8 mouse cellular contexts compared by ENCODE assay signal in the genomic region with DNA sequence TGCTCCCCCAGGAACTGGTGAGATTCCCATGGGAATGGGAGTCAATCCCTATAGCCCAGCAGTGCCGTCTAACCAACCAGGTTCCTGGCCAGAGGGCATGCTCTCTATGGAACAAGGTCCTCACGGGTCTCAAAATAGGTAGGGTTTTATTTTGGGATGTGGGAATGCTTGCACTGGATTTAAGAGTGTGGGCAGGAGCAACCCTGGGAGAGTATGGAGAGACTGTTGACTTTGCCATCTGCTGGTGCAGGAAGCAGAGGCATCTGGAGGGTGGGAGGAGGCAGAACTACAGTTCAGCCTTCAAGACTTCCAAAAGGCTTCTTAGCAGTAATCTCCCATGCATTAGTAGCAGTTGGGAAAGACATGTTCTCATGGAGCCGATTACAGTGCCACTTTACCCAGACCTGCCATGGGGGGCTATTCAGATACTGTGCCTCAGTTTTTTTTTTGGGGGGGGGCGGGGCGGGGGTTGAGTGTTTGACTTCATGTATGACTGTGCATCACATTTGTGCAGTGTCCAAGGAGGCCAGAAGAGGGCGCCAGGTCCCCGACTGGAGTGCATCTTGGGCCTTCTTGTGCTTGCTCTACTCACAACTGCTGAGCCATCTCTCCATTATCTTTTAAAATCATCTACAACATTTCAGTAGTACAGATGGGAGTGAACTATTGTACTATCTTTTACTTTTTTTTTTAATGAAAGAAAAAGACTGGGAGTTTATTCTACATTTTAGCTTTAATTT.
DNase-seq lines count a peak whose midpoint lies in the region; ATAC-seq lines count a peak whose summit lies in the region.

No protein-coding gene starts in this region.

- DNase-seq in cerebellum, postnatal 10 days: peak; percentile 68 to 75
- DNase-seq in left cerebral cortex, adult 11 months (ENCODE audit: low spot score): peak; percentile 62
- DNase-seq in left cerebral cortex, postnatal 10 days (ENCODE audit: extremely low spot score in 1 of 2, low spot score in 2 of 2): no peak
- peak; percentile 64 for DNase-seq in adrenal gland, postnatal 25 days
- peak; percentile 12 to 53 for DNase-seq in layer of hippocampus, postnatal 25 days (ENCODE audit: extremely low spot score in 1 of 2, low spot score in 1 of 2)
- DNase-seq in retina, embryonic 14.5 days (ENCODE audit: low spot score): peak; percentile 44
- DNase-seq in yolk sac, embryonic 10.5 days (ENCODE audit: low spot score): no peak

- intact Hi-C loops in left cerebral cortex, postnatal 10 days (cut with DNase I): no loop called here

- no peak for ATAC-seq in cerebellum, adult (ENCODE audit: insufficient number of reproducible peaks, low FRiP score, low TSS enrichment)

Comparison
In these comparisons a context has a peak if more than half of its experiments do, and no peak if none do; other contexts are left out.
1. DNase-seq: peak in cerebellum, postnatal 10 days (2 of 2), left cerebral cortex, adult 11 months (single experiment), adrenal gland, postnatal 25 days (single experiment), layer of hippocampus, postnatal 25 days (2 of 2) and retina, embryonic 14.5 days (single experiment); none in left cerebral cortex, postnatal 10 days (0 of 2) and yolk sac, embryonic 10.5 days (single experiment).